Mouse (Mus musculus) midbrain, postnatal 0 days (tissue): ENCODE data around the gene Enpp7. TPM values are rescaled to one million over a fixed set of nuclear protein-coding genes. Genes with fewer than 3 reads are reported as not detected.

Experiments used
- ATAC-seq: fragments of 200-750 bp; cut with Nextera tagmentation; 2 replicates; pipeline ENCODE4 v1.8.0; 2017; ENCODE audit warnings: moderate number of reproducible peaks, mild to moderate bottlenecking, moderate TSS enrichment, moderate library complexity; ENCODE audit not compliant: low FRiP score
- DNase-seq: peaks from one replicate; pipeline ENCODE4 v3.0.0-alpha.2; 2015; ENCODE audit warnings: low spot score
- H3K27ac ChIP-seq: fragments of 300-500 bp; sonication (generic); 2 replicates; pipeline ENCODE4 v1.5.1; 2014; ENCODE audit warnings: low read depth, mild to moderate bottlenecking, low read length, mixed read lengths
- H3K27me3 ChIP-seq: fragments of 300-500 bp; sonication (generic); 2 replicates; pipeline ENCODE4 v1.6.1; 2014; ENCODE audit warnings: low read length, control low read depth, mixed read lengths; ENCODE audit not compliant: insufficient read depth
- H3K36me3 ChIP-seq: fragments of 300-500 bp; sonication (generic); 2 replicates; pipeline ENCODE4 v1.6.1; 2014; ENCODE audit warnings: low read length, control low read depth, mixed read lengths; ENCODE audit not compliant: insufficient read depth
- H3K4me1 ChIP-seq: fragments of 300-500 bp; sonication (generic); 2 replicates; pipeline ENCODE4 v1.6.1; 2014; ENCODE audit warnings: mild to moderate bottlenecking, control low read depth, antibody characterized with exemption, low read length, mixed read lengths; ENCODE audit not compliant: insufficient read depth
- H3K4me2 ChIP-seq: fragments of 300-500 bp; sonication (generic); 2 replicates; pipeline ENCODE4 v1.6.1; 2014; ENCODE audit warnings: low read depth, mild to moderate bottlenecking, low read length, mixed read lengths; ENCODE audit not compliant: poor library complexity, severe bottlenecking
- H3K4me3 ChIP-seq: fragments of 300-500 bp; sonication (generic); 2 replicates; pipeline ENCODE4 v1.5.1; 2014; ENCODE audit warnings: low read depth, mild to moderate bottlenecking, low read length, moderate library complexity
- H3K9ac ChIP-seq: fragments of 300-500 bp; sonication (generic); replicated peaks from 2 replicates; pipeline ENCODE4 v1.6.1; 2014; ENCODE audit warnings: mild to moderate bottlenecking, low read length, moderate library complexity, mixed read lengths; ENCODE audit not compliant: poor library complexity, severe bottlenecking
- H3K9me3 ChIP-seq: fragments of 300-500 bp; sonication (generic); 2 replicates; pipeline ENCODE4 v1.6.1; 2016; ENCODE audit warnings: low read length, control low read depth
- CTCF ChIP-seq: IDR thresholded peaks from 2 replicates; pipeline ENCODE4 v1.5.1; 2016; ENCODE audit warnings: antibody characterized with exemption, mild to moderate bottlenecking
- WGBS: fragments of 180-500 bp; shearing (Covaris S2); extraction: QIAGEN DNeasy Blood & Tissue Kit; methylation state at CpG from one replicate; pipeline ENCODE4 v1.1.7; 2014; 5-methylcytosine and 5-hydroxymethylcytosine counted together
- polyA plus RNA-seq: library from polyadenylated mRNA; unstranded; fragments of >200 nt; fragmentation: Nextera tagmentation; extraction: Ambion mirVana; gene quantifications from 2 replicates; pipeline ENCODE4 v1.2.1, GENCODE M21; 2015
- total RNA-seq: library from RNA; depleted of rRNA; stranded (reverse); fragments of >200 nt; gene quantifications from 2 replicates; pipeline ENCODE4 v1.2.3, GENCODE M21; 2014

Enpp7 gene
- total and polyA plus RNA-seq, 2 experiments from 2014 or later: not detected

GRCm38 (mm10) chr11:118972431-118973377, 15.3 kb upstream of the Enpp7 start:
- no peak overlapping the region for H3K4me3 ChIP-seq
- TF ChIP-seq CTCF: no peak
- ATAC-seq (peak; percentile 39; the same call in 1 of the 2 replicates), DNase-seq (peak; percentile 79)
- H3K27me3 ChIP-seq: no peaks in the 10 kb centered on the region
- H3K9ac ChIP-seq: 0 out of 2 replicates have a peak overlapping the region, but pooled peaks have one; percentile 24
- no peak overlapping the region for H3K27ac ChIP-seq
- no peaks in the 10 kb centered on the region for H3K36me3 ChIP-seq
- no peaks in the 10 kb centered on the region for H3K4me1 ChIP-seq
- no peak overlapping the region for H3K4me2 ChIP-seq
- WGBS: 28% methylated on average over 18 of the region's 18 CpGs
- H3K9me3 ChIP-seq: no peaks in the 10 kb centered on the region

- no peaks in the 10 kb centered on the region for H3K4me1 ChIP-seq
- 85% methylated on average over 7 of the region's 7 CpGs for WGBS
- no peak overlapping the region for H3K4me2 ChIP-seq
- no peak for TF ChIP-seq CTCF
- H3K27me3 ChIP-seq: no peaks in the 10 kb centered on the region
- H3K9me3 ChIP-seq: no peaks in the 10 kb centered on the region
- H3K4me3 ChIP-seq: no peak overlapping the region
- H3K36me3 ChIP-seq: no peaks in the 10 kb centered on the region
- DNase-seq (no peak), ATAC-seq (no peak)
- H3K27ac ChIP-seq: no peak overlapping the region
- H3K9ac ChIP-seq: no peak overlapping the region
These were observed 13.6 kb upstream of the Enpp7 start for GRCm38 (mm10) chr11:118974340-118974739.

GRCm38 (mm10) chr11:118975427-118975826, 12.6 kb upstream of the Enpp7 start:
- Histone ChIP-seq H3K9me3 (no peaks in the 10 kb centered on the region), H3K9ac (0 out of 2 replicates have a peak overlapping the region, but pooled peaks have one; percentile 9), H3K27me3 (no peaks in the 10 kb centered on the region), H3K4me1 (no peaks in the 10 kb centered on the region), H3K27ac (no peak overlapping the region), H3K36me3 (no peaks in the 10 kb centered on the region), H3K4me3 (no peak overlapping the region), H3K4me2 (peak overlapping the region; percentile 29)
- ATAC-seq: no peak
- TF ChIP-seq CTCF: peak; percentile 94
- WGBS: 2% methylated on average over 10 of the region's 10 CpGs
- DNase-seq: peak; percentile 92

- TF ChIP-seq CTCF: no peak
- no peak for DNase-seq
- H3K27ac ChIP-seq: no peak overlapping the region
- H3K27me3 ChIP-seq: no peaks in the 10 kb centered on the region
- 10% methylated on average over 12 of the region's 12 CpGs for WGBS
- H3K4me3 ChIP-seq: no peak overlapping the region
- H3K36me3 ChIP-seq: no peaks in the 10 kb centered on the region
- no peak for ATAC-seq
- H3K4me1 ChIP-seq: no peaks in the 10 kb centered on the region
- H3K4me2 ChIP-seq: peak overlapping the region; percentile 29
- H3K9me3 ChIP-seq: no peaks in the 10 kb centered on the region
- 0 out of 2 replicates have a peak overlapping the region, but pooled peaks have one; percentile 9 for H3K9ac ChIP-seq
These were observed 12.1 kb upstream of the Enpp7 start for GRCm38 (mm10) chr11:118975917-118976316.

- TF ChIP-seq CTCF: no peak
- H3K9ac ChIP-seq: no peak overlapping the region
- no peaks in the 10 kb centered on the region for H3K4me1 ChIP-seq
- H3K9me3 ChIP-seq: no peaks in the 10 kb centered on the region
- H3K27ac ChIP-seq: no peak overlapping the region
- ATAC-seq: no peak
- no peak overlapping the region for H3K4me2 ChIP-seq
- WGBS: 85% methylated on average over 2 of the region's 2 CpGs
- H3K27me3 ChIP-seq: no peaks in the 10 kb centered on the region
- no peak overlapping the region for H3K4me3 ChIP-seq
- no peak for DNase-seq
- H3K36me3 ChIP-seq: no peaks in the 10 kb centered on the region
These were observed 7.6 kb upstream of the Enpp7 start for GRCm38 (mm10) chr11:118980388-118980787.
